14 mouse cellular contexts compared by ENCODE assay signal in the genomic region with DNA sequence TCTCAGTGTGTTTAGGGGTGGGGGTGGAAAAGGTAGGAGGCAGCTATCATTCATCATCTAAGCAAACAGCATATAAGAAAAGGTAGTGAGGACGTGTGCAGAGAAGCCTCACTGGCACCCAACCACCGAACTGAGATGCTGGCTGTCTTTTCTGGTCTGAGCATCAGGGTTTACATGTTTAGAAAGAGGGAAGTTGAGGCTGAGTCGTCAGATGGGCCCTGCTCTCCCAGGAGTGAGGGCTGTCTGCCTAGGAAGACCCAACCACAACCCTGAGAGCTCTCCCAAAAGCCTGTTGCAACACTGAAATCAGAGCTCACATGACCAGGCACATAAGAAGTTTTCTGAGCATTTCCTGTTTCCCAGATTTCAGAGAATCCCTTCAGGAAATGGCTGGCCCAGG.
"Had no signal": no experiment of that assay in that cellular context is flagged by ENCODE, and none has a peak within 500 bp of the region (broad histone marks: within the 10 kb centered on the region; RNA-seq: fewer than 3 reads in every experiment).

No protein-coding gene starts in this region.

- H3K4me1 ChIP-seq: midbrain, embryonic 15.5 days; neural tube, embryonic 12.5 days had no signal

- H3K9me3 ChIP-seq: limb, embryonic 13.5 days; megakaryocyte, embryonic 14.5 days; midbrain, embryonic 15.5 days; neural tube, embryonic 12.5 days had no signal

- DNase-seq: kidney, adult 9 months; kidney, postnatal 10 days; kidney, postnatal 4 days; left cerebral cortex, postnatal 4 days; lung, adult 18-20 months; lung, postnatal 36 days; right cerebral cortex, postnatal 14 days had no signal

- H3K36me3 ChIP-seq: limb, embryonic 13.5 days; midbrain, embryonic 15.5 days; neural tube, embryonic 12.5 days had no signal

- H3K4me3 ChIP-seq: layer of hippocampus, adult 2 months; limb, embryonic 13.5 days; megakaryocyte, embryonic 14.5 days; midbrain, embryonic 15.5 days; neural tube, embryonic 12.5 days had no signal

- ATAC-seq: midbrain, embryonic 15.5 days had no signal

- H3K9ac ChIP-seq: limb, embryonic 13.5 days; liver, embryonic 14.5 days; midbrain, embryonic 15.5 days; neural tube, embryonic 12.5 days had no signal

- H3K4me2 ChIP-seq: limb, embryonic 13.5 days; midbrain, embryonic 11.5 days; midbrain, embryonic 15.5 days; neural tube, embryonic 12.5 days had no signal

- H3K27ac ChIP-seq: layer of hippocampus, adult 2 months; limb, embryonic 13.5 days; liver, embryonic 14.5 days; midbrain, embryonic 15.5 days; neural tube, embryonic 12.5 days had no signal

- H3K27me3 ChIP-seq: limb, embryonic 13.5 days; midbrain, embryonic 15.5 days; neural tube, embryonic 12.5 days had no signal
